Mouse (Mus musculus) embryo, embryonic 9.5 days (tissue): Measurements from ENCODE around the gene Dock9.
"Not testable (repeated sequence)": the region's sequence is repeated elsewhere in the genome, so short reads cannot be mapped to it uniquely, and the experiment has no call there.

Source experiments
- DNase-seq: peaks from one replicate; pipeline ENCODE4 v3.0.0-alpha.2; 2017; ENCODE audit errors: extremely low spot score

The Dock9 gene

DNA sequence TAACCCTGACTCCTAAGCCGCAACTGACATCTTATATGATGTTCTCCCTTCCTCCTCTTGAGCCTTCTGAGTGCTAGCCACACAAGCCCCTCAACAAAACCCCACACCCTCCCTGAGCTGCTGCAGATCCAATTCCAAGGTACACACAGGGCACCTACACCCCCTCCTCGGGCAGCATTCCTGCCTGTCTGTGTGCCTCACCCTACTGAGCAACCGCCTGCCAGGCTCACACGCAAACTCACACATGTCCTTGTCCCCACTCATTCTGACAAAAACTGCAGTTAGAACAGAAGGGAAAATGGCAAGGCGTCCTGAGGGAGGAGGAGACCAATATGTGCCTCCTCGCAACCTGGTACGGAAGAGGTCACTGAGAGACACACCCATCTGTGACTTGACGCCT, 60.4 kb downstream of the Dock9 start:
- no peak for DNase-seq

DNA sequence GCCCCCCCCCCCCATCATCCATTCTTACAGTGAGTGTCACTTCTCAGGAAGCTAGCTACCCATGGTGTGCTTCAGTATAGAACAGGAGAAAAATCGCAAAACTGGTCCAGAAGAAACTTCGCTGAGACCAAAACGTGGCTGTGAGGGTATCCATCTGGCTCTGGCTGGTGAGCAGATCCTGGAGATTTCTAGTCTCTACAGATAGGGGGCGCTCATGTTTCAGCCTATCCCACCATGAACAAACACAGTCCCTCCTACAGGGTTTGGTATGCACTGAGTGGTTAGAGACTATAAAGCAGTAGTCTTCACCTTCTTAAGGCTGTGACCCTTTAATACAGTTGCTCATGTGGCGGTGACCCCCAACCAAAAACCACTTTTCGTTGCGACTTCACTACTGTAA, 62.0 kb downstream of the Dock9 start:
- peak; percentile 12 for DNase-seq

DNA sequence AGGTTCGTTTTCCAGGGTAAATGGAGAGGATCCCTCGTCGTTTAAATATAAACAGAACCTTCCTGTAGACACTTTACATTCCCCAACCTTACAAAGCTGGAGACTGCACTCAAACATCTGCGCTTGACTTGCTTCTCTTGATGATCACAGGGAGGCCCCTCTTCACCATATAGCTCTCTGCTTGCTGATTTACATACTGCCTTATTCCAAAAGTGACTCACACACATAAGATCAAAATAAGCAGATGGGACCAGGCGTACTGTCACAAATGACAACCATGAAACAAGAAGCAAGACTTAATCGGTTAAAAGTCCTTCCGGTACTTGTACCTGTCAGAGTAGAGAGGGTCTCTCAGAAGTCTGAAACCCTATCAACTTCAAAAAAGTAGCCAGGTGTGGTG, 63.4 kb downstream of the Dock9 start:
- DNase-seq, result no peak

- DNase-seq, result no peak
Measured at GRCm38 (mm10) chr14:121733694-121734093, 63.9 kb downstream of the Dock9 start.

DNA sequence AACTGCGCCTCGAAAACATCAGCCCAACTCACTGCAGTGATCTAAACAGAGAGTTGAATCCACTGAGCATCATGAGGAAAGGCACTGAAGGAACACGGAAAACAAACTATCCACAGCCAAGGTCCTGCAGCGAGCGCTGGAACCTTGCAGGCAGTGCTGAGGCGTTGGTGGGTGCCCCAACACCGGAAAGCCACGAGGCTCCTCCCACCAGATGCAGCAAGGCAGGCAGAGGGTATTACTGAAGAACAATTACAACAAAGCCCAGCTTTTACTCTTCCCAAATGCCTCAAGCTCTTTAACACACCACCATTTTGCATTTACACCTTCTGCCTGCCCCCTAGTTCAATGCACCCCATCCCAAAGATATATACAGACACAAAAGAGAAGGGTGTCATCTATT, 65.4 kb downstream of the Dock9 start:
- DNase-seq, result no peak

GRCm38 (mm10) chr14:121731688-121732168, 65.9 kb downstream of the Dock9 start:
- peak; percentile 64 for DNase-seq

DNA sequence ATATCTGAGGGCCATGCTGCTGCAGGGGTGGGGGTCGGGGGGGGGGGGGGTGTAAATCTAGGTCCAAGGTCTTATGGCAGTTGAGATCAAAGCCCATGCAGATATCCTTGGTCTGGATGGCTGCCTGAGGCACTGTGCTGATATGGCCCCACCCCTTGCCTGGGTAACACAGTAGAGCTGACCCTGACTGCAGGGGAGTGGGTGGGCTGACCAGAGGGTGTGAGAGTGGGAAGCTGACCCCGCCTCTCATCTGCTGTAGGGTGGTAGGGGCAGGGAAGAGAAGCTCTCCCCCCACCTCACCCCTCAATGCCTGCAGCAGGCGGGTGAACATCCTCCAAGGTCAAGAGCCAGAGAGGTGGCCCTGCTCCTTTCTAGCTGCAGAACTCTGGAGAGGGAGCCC, 66.7 kb downstream of the Dock9 start:
- DNase-seq, result no peak

GRCm38 (mm10) chr14:121727996-121728395, 69.6 kb downstream of the Dock9 start:
- no peak for DNase-seq

DNA sequence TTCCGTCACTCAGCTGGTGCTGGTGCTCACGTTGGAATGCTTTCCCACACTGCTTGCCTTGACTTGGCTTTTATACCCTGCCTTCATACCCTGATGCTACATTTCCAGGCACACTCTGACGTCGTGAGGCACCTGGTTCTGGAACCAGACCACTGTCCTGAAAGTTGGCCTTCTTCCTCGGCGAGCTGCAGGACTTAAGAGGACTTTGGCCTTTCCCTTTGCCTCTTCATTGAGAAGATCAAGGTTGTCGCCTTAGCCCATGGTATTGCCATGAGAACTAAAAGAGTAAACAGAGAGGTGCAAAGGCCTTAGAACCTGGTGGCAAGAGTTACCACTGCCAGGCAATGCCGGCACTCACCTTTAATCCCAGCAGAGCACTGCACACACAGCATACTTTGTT, 73.1 kb downstream of the Dock9 start:
- no peak for DNase-seq

DNA sequence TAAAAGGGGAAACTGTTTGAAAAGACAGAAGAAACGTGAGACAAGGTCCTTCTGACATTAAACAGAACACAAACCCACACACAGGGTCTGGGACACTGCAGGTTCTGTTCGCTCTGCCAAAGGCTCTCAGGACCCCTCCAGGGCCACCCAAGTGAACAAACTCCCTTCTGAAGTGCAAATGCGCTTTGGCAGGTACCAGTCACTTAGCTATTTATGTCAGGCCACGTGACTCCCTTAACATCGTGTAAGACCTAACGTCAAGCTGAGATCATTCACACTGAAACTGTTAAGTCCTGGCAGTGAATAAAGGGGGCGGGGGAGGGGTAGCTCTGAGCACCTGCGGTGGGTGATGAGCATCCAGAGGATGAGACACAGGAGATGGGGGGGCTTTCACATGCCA, 74.9 kb downstream of the Dock9 start:
- no peak for DNase-seq

DNA sequence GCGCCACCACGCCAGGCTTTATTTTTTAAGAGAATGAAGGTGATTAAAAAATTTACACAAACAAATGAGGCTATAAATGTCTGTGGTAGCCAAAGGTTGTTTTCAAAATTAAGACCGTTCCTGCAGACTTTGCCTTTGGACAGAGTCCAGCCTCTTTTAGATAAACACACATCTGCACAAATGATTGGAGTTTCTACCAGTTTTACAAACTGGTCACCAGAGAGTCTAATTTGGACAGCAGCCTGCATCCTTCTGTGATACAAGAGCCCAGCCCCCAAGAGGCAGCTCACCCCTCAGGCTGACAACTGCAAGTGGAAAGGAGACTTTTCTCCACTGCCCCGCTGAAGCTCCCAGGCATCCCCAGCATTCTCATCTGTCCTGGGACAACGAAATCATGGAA, 76.2 kb downstream of the Dock9 start:
- DNase-seq, result no peak

GRCm38 (mm10) chr14:121719638-121720601, 77.7 kb downstream of the Dock9 start:
- DNase-seq, result no peak

GRCm38 (mm10) chr14:121714799-121715198, 82.8 kb downstream of the Dock9 start:
- DNase-seq, result not testable (repeated sequence)

DNA sequence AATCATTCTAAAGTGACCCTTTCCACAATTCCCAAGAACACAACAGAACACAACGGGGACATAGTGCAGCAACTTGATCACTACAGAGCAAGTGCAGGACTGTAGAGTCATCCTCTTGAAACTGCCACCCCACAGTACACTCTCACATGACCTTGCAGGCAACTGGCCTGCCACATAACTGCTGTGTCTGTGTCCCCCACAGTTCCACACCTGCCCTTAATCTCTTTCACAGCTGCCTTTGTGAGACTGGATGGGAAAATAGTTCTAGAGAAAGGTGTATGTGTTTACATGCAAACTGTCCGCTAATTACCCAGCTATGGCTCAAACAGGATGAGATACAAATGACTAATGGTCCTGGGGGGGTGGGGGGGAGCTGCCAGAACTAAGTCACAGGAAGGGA, 83.4 kb downstream of the Dock9 start:
- no peak for DNase-seq

GRCm38 (mm10) chr14:121713830-121714197, 83.8 kb downstream of the Dock9 start:
- no peak for DNase-seq

GRCm38 (mm10) chr14:121713166-121713829, 84.3 kb downstream of the Dock9 start:
- DNase-seq, result peak; percentile 53

- DNase-seq, result no peak
Measured at GRCm38 (mm10) chr14:121711089-121711826, 86.4 kb downstream of the Dock9 start.

DNA sequence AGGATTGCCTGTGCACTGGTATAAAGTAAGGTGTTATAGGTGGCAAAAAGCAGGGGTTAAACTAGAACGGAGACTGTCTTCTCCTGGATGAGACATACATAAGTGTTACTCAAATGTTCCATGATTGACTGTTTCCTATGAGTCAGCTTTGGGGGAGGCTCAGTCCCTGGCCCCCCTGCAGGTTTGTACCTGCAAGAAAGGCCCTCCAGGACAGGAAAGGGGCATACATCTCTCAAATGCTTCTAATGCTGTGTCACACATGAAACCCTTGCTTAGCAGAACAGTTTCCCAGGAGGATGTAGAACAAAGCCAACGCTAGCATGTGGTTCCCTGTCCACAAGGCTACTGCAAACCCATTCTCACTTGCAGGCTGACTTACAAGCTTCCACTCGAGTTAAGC, 87.5 kb downstream of the Dock9 start:
- no peak for DNase-seq

DNA sequence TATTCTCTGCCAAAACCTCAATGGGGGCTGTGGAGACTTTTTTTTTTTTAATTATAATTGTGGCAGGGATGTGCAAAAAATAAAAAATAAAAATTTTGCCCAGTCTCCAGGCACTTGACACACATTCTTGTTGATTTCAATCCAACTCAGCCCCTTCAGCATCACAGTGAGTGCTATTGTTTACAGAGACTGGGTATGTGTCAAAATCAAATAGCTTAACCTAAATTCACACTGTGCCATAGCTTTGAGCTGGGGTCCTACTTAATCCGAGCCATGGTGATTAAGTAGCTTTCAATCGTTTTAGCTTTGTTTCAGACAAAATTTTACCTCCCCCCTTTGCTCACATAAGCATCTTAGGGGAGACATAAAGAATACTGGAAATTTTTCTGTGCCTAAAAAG, 89.4 kb downstream of the Dock9 start:
- no peak for DNase-seq

DNA sequence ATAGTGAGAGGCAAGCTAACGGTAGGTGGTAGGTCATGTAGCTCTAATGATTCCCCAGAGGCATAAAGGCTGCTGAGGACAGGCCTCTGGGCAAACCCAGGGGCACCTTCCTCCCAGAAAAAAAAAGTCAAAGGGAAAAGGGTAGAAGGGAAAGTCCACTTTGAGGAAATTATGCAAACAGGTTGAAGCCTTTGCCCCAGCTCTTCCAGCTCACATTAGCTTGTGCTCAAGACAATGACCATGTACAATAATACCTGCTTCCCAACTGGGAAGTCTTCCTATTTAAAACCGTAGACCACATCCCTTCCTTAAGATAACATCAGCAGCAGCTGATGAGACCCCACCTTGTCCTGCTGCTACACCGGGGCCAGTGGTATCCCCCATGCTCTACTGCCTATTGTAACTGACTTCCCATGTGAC, 91.1 kb downstream of the Dock9 start:
- DNase-seq, result no peak

GRCm38 (mm10) chr14:121705644-121706043, 92.0 kb downstream of the Dock9 start:
- DNase-seq, result no peak

DNA sequence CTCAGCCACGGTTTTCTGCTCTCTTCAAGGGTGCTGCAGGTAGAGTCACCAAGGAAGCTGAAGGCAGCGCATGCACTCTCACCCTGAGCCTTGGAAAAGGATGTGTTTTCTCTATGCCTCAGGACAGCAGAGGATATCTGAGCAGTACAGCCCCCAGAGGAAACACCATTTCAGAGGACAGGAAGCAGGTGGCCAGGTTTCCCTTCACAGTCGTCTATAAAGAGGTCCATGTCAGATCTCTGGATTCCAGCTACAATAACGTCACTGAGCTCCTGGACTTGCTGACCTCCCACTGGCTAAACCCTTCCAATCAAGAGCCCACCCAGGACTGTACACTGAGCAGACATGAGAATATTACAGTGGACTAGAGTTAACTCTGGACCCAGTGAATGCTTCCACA, 95.1 kb downstream of the Dock9 start:
- DNase-seq, result no peak
